Mouse (Mus musculus): ENCODE results near the gene Gprin2. TPM values are rescaled to one million over a fixed set of nuclear protein-coding genes. Genes with fewer than 3 reads are reported as not detected.

The Gprin2 gene
- polyA plus RNA-seq (2017; shearing (Covaris generic)), result 0.05 TPM

DNA sequence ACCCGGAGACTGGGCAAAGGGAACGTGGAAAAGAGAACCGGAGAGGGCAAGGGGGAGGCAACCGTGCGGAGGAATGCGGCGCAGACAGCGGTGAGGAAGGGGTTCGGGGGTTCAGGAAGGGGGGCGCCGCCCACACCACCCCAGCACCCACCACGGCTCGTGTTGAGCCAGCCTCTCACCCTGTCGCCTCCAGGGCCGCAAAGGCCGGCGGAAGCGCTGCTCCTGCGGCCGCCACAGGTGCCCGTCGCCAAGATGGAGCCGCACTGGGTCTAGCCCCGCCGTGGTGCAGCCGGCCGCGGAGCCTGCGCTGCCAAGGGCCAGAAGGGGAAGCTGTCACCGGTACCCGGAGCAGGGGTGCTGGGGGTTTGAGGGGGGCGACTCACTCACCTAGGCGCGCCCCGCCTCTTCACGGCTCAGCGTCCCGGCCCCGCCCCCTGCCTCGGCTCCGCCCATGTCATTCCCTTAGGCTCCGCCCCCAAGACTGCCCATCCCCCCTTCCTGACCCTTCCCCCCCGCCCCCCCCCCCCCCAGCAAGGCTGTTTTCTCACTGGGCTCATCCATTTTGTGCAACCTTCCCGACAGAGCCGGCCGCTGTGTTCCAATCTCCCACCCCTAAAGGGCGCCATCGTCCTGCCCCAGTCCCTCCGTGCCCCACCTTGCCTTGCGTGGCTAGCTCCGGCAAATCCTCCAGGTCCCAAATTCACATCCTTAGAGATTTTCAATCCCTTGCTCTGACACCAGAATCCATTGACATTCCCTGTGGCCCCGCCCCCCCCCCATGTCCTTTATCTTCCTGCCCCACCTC lies at the start of gene Gprin2:
Gene Gprin2 (minus strand): TSS at position 423 of the 805 bp plus-strand sequence.

DNA sequence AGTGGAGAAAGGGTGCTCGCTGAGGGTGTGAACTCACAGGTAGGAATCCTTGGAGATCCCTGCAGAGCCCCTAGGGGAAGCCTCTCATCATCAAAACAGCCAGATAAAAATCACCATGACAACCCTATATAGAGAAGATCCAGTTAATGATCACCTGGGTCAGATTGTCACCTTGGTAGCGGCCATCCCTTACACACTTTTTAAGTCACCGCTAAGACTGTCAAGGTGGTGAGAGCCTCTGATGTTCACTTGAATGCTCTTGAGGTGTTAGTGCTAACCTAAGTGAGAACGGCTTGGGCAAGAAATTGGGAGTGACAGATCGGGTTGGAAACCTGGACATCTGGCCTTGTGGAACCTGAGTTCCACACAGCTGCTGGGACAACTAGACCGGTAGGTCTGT lies 17.8 kb upstream of the Gprin2 start, which contains the start of gene Syt15:
Gene Syt15 (plus strand): TSS at position 301 of the 400 bp plus-strand sequence.

DNA sequence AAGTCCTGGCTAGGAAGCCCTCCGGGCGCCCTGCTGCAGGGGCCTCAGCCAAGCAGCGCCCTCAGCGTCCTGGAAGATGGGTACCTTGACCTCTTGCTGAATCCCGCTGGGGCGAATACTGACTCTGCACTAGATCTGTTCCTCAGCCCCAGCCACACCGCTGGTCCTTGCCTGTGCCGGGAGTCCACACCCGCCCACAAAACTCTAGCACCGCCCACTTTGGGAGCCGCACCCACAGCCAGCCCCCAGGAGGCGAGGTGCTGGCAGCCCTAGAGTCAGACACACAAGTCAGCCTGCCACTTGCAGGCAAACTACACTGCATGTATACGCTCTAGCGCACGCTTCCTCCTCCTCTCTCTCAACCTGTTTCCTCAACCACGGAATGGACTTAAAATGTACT lies 49.1 kb downstream of the Gprin2 start, which contains the start of gene Npy4r:
Gene Npy4r (minus strand): TSS at position 148 of the 400 bp plus-strand sequence.

Other genes starting within 250 kb of the Gprin2 start
- not detected for gene Rbp3, start 247.7 kb downstream of the Gprin2 start, polyA plus RNA-seq (2017; shearing (Covaris generic))
- gene Zfp488, start 222.9 kb downstream of the Gprin2 start, polyA plus RNA-seq (2017; shearing (Covaris generic)), result not detected
- gene Gm30083, start 186.5 kb downstream of the Gprin2 start, polyA plus RNA-seq (2017; shearing (Covaris generic)), result not detected
- gene Gm5460, start 184.9 kb downstream of the Gprin2 start, polyA plus RNA-seq (2017; shearing (Covaris generic)), result not detected
- gene Antxrl, start 148.9 kb downstream of the Gprin2 start, polyA plus RNA-seq (2017; shearing (Covaris generic)), result not detected
- gene Anxa8, start 115.7 kb downstream of the Gprin2 start, polyA plus RNA-seq (2017; shearing (Covaris generic)), result not detected
- not detected for gene A630023A22Rik, start 98.9 kb downstream of the Gprin2 start, polyA plus RNA-seq (2017; shearing (Covaris generic))
- gene Npy4r, start 49.2 kb downstream of the Gprin2 start, polyA plus RNA-seq (2017; shearing (Covaris generic)), result not detected
- gene Syt15, start 17.9 kb upstream of the Gprin2 start, polyA plus RNA-seq (2017; shearing (Covaris generic)), result 0.17 TPM
- gene Shld2, start 108.8 kb upstream of the Gprin2 start, polyA plus RNA-seq (2017; shearing (Covaris generic)), result 4.7 TPM
- gene Glud1, start 109.1 kb upstream of the Gprin2 start, polyA plus RNA-seq (2017; shearing (Covaris generic)), result 12.3 TPM
- not detected for gene Fam25c, start 153.8 kb upstream of the Gprin2 start, polyA plus RNA-seq (2017; shearing (Covaris generic))
- gene Sncg, start 173.1 kb upstream of the Gprin2 start, polyA plus RNA-seq (2017; shearing (Covaris generic)), result not detected
- gene Mmrn2, start 173.8 kb upstream of the Gprin2 start, polyA plus RNA-seq (2017; shearing (Covaris generic)), result 0.14 TPM